Mouse (Mus musculus): ENCODE results near the gene Llgl2. TPM values are rescaled to one million over a fixed set of nuclear protein-coding genes. Genes with fewer than 3 reads are reported as not detected.
"Not testable (repeated sequence)": the region's sequence is repeated elsewhere in the genome, so short reads cannot be mapped to it uniquely, and the experiment has no call there.

Gene Llgl2
- total RNA-seq, 2 experiments from 2014 or later, result 1.6 to 2.3 TPM

DNA sequence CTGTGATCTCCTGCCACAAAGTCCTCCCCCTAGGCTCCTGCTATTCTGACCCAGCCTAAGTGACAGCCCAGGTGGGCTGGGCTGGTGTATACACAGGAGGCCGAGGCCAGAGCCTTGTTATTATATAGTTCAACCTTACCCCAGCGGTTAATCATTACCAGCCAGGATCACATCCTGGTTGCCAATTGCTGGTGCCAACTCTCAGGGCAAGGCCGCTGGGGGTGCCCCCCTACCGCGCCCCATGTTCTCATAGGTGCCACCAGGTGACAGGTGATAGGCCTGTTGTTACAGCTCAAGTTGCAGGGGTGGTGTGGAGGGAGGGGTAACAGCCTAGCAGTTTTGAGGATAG is 20.0 kb downstream of the Llgl2 start:
- no peak overlapping the region for H3K4me3 ChIP-seq
- H3K27ac ChIP-seq, result no peak overlapping the region
- TF ChIP-seq CTCF (conservative IDR thresholded peaks at IDR 0.05), result no peak
- DNase-seq (ENCODE audit: low spot score in 2 of 2), result no peak

DNA sequence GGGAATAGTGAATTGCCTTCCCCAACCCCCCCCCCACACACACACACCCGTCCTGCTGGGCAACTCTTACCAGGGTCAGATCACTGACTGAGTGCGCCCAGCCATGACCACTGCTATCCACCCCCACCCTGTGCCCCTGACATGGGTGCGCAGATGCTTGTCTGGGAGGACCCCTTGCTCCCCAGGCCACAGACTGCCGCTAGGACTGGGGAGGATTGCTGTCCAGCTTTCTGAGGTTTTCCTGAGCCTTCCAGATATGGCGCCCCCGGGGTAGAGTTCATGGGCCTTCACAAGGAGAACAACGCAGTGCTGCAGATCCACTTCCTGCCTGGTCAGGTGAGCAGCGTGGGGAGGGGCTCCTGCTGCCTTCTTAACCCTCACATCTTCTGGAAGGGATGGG is 20.4 kb downstream of the Llgl2 start:
- no peak for DNase-seq (ENCODE audit: low spot score in 2 of 2)
- no peak for TF ChIP-seq CTCF (conservative IDR thresholded peaks at IDR 0.05)
- H3K27ac ChIP-seq, result no peak overlapping the region

DNA sequence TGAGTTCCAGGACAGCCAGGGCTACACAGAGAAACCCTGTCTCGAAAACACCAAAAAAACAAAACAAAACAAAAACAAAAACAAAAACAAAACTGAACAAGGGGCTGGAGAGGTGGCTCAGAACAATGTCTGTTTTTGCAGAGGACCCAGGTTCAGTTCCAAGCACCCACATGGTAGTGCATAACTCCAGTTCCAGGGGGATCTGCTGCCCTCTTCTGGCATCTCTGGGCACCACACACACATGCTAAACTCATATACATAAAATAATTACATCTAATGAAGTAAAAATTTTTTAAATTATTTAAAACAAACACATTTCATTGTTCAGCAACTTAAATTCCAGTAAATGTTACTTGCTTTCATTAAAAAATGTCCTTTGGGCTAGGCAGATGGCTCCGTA is 22.0 kb downstream of the Llgl2 start:
- Histone ChIP-seq H3K4me3 (no peak overlapping the region), H3K27ac (no peak overlapping the region)
- peak; percentile 21 for TF ChIP-seq CTCF (conservative IDR thresholded peaks at IDR 0.05)
- no peak for DNase-seq (ENCODE audit: low spot score in 2 of 2)

More for the DNA sequence above, 20.4 kb downstream of the Llgl2 start:
- H3K4me3 ChIP-seq, result no peak overlapping the region

DNA sequence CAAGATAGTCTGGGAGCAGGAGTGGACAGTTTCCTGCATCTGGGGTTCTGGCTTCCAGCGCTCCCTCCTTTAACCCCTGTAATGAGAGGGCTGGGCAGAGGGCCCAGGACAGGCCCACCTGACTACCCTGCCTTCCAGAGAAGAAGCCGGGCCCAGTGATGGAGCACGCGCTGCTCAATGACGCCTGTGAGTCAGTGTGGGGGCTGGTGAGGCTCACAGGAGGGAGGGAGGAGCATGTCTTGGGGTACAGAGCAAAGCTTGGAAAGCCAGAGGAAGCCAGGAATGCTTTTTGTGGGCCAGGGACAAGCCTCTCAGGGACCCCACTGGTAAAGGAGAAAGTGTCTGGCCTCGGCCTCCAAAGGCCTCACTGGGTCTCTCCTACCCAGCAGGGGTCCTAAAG is 30.8 kb downstream of the Llgl2 start:
- DNase-seq (ENCODE audit: low spot score in 2 of 2), result peak in 1 of 2 experiments; percentile 26
- TF ChIP-seq CTCF (conservative IDR thresholded peaks at IDR 0.05), result no peak
- H3K27ac ChIP-seq, result no peak overlapping the region
- H3K4me3 ChIP-seq, result no peak overlapping the region

DNA sequence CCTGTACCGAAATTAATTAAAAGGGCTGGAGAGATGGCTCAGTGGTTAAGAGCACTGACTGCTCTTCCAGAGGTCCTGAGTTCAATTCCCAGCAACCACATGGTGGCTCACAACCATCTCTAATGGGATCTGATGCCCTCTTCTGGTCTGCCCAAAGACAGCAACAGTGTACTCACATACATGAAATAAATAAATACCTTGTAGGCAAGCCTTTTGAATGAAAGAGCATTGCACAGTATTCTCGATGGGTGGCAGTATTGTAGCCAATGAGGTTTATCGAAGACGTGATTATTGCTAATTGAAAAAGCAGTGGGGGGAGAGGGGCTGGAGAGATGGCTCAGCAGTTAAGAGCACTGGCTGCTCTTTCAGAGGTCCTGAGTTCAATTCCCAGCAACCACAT is 33.3 kb downstream of the Llgl2 start:
- H3K4me3 ChIP-seq; H3K27ac ChIP-seq; DNase-seq (ENCODE audit: low spot score in 2 of 2): not testable (repeated sequence)
- TF ChIP-seq CTCF (conservative IDR thresholded peaks at IDR 0.05), result peak; percentile 14; the same call in 1 of the 2 replicates

DNA sequence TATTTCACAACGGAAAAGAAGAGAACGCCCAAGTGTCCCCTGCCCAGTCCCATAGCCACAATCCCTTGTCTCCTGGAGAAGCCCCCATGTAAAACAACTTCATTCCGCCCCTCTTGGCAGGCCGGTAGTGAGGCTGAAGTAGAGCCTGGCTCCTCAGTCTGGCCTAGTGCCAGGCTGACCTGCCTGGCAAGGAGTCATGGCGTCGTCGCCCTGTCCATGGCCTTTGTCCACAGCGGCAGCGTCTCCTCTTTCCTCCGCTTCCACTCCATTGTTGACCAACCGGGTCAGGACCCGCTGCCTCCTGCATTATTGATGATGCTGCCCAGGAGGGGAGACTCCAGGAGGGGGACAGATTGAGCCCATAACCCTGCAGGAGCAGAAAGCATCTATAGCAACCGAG is 34.1 kb downstream of the Llgl2 start:
- Histone ChIP-seq H3K27ac (no peak overlapping the region), H3K4me3 (no peak overlapping the region)
- DNase-seq (ENCODE audit: low spot score in 2 of 2), result no peak
- no peak for TF ChIP-seq CTCF (conservative IDR thresholded peaks at IDR 0.05)

DNA sequence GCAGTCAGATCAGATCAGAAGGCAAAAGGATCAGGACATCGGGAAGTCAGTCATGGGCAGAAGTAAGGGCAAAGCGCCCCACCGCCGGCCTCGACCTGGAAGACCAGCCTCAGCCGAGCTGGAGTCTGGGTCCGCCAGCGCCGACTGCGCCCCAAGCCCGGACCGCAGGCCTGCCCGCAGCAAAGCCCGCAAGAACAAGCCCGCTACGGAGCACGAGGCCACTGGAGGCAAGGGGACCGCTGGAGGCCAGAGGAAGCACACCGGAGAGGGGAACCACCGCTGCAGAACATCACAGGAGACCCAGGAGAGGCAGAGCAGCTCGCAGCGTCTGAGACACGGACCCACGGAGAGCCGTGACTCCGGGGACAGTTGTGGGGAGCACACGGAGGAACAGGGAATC is 34.5 kb downstream of the Llgl2 start, which contains the start of gene Myo15b:
Gene Myo15b, plus strand, starts transcription at position 53 of the 400 bp plus-strand sequence.
- Histone ChIP-seq H3K27ac (no peak within 1 kb of the TSS), H3K4me3 (peak within 1 kb of the TSS; percentile 32; the same call in 1 of the 2 replicates)
- DNase-seq (ENCODE audit: low spot score in 2 of 2), result no peak
- TF ChIP-seq CTCF (conservative IDR thresholded peaks at IDR 0.05), result no peak

DNA sequence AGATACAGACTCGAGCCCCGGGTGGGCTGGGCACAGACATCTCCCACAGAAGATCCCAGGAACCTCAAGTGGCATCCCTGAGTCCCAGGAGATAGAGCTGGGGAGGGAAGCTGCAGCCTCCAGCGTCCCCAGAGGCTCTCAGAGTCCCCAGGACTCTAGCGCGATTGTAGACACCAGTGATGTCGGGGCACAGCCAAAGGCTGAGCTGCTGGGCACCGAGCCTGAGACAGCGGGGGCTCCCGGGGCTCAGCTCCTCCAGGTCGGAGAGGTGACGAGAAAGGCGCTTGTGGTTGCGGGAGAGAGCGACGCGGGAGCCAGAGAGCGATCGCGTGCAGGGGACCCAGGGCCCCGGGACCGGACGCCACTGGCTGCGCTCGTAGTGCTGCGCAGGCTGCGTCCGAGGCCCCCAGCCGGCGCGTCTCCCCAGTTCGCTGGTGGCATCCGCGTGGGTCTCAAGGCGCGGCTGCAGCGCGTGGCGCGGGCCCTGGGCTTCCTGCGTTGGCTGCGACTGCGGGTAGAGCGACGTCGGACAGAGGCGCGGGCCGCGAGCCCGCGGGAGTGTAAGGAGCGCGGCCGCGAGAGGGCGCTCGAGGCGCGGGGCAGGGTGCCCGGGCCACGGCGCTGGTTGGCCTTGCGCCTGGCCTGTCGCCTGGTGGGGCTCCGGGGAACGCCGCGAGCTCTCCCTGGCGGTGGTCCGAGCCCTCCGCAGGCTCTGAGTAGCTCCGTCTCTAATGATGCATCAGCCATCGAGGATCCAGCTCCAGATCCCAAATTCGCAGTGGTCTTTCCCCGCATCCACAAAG is 35.5 kb downstream of the Llgl2 start:
- TF ChIP-seq CTCF (conservative IDR thresholded peaks at IDR 0.05), result peak; percentile 87
- peak; percentile 53 to 78 for DNase-seq (ENCODE audit: low spot score in 2 of 2)
- Histone ChIP-seq H3K27ac (no peak overlapping the region), H3K4me3 (peak overlapping the region; percentile 32; the same call in 1 of the 2 replicates)

DNA sequence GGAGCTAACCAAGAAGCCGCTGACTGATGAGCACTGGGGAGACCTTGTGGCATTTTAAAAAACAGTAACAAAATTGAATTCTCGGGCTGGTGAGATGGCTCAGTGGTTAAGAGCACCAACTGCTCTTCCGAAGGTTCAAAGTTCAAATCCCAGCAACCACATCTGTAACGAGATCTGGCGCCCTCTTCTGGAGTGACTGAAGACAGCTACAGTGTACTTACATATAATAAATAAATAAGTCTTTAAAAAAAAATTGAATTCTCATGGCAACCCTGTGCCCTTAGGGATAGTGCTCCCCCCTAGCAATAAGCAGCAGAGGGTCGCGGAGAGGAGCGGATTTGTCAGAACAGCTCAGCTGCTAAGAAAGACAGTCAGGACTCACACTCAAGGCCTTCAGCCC is 40.0 kb downstream of the Llgl2 start:
- no peak overlapping the region for H3K27ac ChIP-seq
- no peak overlapping the region for H3K4me3 ChIP-seq
- no peak for DNase-seq (ENCODE audit: low spot score in 2 of 2)
- TF ChIP-seq CTCF (conservative IDR thresholded peaks at IDR 0.05), result peak; percentile 52

DNA sequence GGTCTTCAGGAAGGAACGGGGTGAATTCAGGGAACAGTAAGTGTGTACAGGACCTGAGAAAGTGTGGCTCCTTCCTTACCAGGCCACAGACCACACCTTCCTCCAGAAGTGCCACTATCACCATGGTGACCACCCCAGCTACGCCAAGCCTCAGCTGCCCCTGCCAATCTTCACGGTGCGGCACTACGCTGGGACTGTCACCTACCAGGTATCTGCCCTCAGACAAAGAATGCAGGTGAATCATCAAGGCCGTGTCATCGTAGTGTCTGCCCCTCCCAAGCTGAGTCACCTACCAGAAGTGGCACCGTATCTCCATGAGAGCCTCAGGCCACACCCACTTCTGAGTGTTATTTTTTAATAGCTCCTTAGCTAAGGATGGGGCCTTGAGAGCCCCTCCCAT is 45.5 kb downstream of the Llgl2 start:
- no peak overlapping the region for H3K27ac ChIP-seq
- no peak for TF ChIP-seq CTCF (conservative IDR thresholded peaks at IDR 0.05)
- no peak for DNase-seq (ENCODE audit: low spot score in 2 of 2)
- no peak overlapping the region for H3K4me3 ChIP-seq

DNA sequence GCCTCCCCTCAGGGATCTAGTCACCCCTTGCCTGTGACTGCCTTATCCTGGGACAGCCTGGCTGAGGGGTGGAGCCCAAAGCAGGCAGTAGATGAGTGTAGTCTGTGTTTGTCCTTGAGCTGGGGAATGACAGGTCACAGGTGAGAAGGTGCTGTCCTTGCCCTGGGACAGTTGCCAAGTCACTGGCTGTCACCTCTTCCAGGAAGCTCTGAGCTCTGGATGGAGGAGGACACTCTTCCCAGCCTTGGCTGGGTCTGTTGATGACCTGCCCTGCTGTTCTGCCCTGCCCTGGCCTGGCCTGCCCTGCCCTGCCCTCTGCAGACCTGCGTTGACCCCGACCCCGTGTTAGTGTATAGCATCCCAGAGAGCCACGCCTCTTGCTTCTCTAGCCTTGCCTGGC is 48.6 kb downstream of the Llgl2 start:
- H3K4me3 ChIP-seq, result no peak overlapping the region
- no peak overlapping the region for H3K27ac ChIP-seq
- no peak for DNase-seq (ENCODE audit: low spot score in 2 of 2)
- no peak for TF ChIP-seq CTCF (conservative IDR thresholded peaks at IDR 0.05)

DNA sequence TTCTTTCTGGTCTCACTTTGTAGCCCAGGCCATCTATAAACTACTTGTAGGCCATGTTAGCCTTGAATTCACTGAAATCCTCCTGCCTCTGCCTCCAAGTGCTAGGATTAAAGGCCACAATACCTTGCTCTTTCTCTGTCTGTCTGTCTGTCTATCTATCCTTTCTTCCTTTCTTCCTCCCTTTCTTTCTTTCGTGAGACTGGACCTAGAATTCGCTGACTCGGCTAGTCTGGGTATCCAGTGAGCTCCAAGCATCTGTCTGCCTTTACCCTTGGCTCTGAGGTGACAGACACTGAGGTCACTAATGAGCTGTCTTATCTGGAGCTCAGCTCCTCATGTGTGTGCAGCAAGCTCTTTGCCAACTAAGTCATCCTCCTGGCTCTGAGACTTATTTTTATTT is 52.1 kb downstream of the Llgl2 start:
- no peak overlapping the region for H3K27ac ChIP-seq
- H3K4me3 ChIP-seq, result no peak overlapping the region
- TF ChIP-seq CTCF (conservative IDR thresholded peaks at IDR 0.05), result no peak
- DNase-seq (ENCODE audit: low spot score in 2 of 2), result no peak

DNA sequence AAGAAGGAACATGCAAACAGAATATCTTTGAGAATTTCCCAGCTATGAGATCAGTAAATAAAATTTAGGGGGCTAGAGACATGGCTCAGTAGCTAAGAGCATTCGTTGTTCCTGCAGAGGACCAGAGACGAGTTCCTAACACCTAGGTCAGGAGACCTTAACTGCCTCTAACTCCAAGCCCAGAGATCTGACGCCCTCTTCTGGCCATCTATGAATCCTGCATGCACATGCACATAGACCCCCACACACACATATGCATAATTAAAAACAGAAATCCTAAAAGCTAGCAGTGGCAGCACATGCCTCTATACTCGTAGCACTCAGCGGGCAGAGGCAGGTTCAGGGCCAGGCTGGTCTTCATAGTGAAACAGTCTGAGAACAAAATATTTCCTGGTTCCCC is 52.6 kb downstream of the Llgl2 start:
- DNase-seq (ENCODE audit: low spot score in 2 of 2), result no peak
- TF ChIP-seq CTCF (conservative IDR thresholded peaks at IDR 0.05), result peak; percentile 30
- Histone ChIP-seq H3K4me3 (no peak overlapping the region), H3K27ac (no peak overlapping the region)

DNA sequence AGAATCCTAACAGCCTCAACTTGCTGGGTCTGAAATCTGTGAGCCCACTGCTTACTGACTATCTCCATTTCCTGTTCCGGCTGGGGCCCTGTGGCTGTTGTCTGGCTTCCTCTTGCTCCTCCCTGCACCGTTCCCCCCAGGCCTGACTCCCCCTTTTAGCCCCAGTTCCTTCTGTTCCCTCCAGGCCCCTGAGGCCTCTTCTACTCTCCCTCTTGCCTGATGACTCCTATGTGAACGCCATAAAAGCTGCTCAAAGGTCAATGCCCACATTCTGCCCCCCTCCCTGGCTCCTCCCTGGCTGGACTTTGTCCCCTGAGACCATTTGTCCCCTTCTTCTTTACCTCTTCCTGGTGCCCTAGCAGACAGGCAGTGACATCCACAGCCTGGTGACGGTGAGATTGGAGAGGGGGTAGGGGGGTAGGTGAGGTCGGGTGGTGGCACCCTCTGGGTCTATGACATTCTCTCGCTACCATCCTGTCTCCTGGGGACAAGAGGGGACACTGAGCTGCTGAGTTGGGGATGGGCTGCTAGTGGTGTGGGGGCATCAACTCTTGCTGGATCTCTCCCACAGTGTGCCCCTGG is 53.4 kb downstream of the Llgl2 start:
- TF ChIP-seq CTCF (conservative IDR thresholded peaks at IDR 0.05), result no peak
- no peak for DNase-seq (ENCODE audit: low spot score in 2 of 2)
- Histone ChIP-seq H3K4me3 (no peak overlapping the region), H3K27ac (no peak overlapping the region)
